Mouse (Mus musculus): ENCODE data around the gene Acp1.

Acp1 gene

GRCm38 (mm10) chr12:30911261-30912047 lies at the start of gene Acp1, which contains the start of gene Sh3yl1:
Gene Acp1, minus strand, starts transcription at chr12:30911589.
Gene Sh3yl1, plus strand, starts transcription at chr12:30911668.
- peak; percentile 56 for DNase-seq (ENCODE audit: extremely low read depth, low read depth)

DNA sequence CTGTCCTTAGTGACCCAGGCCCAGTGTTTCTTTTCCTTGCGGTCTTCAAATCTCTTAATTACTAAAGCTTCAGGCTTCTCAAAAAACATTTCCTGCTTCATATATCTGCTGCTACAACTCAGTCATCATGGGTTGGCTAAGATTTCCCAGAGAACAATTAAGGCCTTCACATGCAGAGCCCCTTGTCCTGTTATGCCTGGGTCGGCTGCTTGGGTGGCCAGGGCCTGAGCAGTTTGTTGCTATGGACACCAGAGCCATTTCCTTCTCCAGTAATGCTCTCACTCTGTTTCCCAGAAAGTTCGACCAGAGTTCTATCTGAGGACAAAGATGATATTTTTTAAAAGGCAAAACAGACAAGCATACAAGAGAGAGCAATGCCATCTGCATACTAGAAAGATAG lies 32.8 kb upstream of the Acp1 start:
- no peak for DNase-seq (ENCODE audit: extremely low read depth, low read depth)

DNA sequence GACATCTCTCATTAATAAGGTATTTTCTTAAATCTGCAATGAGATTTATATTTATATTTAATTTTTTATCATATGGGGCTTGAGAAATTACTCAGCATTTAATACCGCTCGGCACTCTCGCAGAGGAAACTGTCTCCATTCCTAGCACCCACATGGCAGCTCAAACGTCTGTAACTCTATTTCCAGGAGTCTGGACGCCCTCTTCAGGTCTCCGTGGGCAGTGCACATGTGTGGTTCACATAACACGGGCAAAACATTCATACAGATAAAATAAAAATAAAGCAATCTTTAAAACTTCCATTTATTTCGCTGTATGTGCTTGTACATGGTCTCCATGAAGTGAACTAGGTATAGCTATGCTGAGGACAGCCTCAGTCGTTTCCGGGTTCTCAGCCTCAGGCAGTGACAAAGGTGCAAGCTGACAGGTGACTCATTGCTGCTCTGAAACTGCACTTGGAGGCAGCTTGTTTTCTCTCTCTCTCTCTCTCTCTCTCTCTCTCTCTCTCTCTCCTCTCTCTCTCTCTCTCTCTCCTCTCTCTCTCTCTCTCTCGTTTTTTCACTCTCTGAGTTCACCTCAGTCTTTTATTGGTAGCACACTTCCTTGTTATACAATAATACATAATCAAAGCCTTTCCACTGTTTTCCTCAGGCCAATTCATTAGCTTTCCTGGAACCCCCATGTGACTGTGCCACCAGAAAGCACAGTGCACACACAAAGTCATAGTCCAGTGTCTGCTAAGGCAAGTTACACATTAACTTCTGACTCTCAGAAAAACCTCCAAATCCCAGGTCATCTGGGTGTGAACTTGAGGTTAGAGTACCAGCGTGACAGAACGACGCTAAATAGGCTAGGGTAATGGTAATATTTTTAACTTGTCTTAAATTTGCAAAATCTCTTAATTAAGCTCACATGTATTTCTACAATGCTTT lies 31.9 kb upstream of the Acp1 start:
- no peak for DNase-seq (ENCODE audit: extremely low read depth, low read depth)

GRCm38 (mm10) chr12:30936899-30937298 lies 25.5 kb upstream of the Acp1 start:
- no peak for DNase-seq (ENCODE audit: extremely low read depth, low read depth)

- DNase-seq (ENCODE audit: extremely low read depth, low read depth), result no peak
Measured at GRCm38 (mm10) chr12:30933299-30933698, 21.9 kb upstream of the Acp1 start.

GRCm38 (mm10) chr12:30928182-30928581 lies 16.8 kb upstream of the Acp1 start:
- no peak for DNase-seq (ENCODE audit: extremely low read depth, low read depth)

- DNase-seq (ENCODE audit: extremely low read depth, low read depth), result no peak
Measured at GRCm38 (mm10) chr12:30922401-30922800, 11.0 kb upstream of the Acp1 start.

GRCm38 (mm10) chr12:30912840-30913239 lies 1.5 kb upstream of the Acp1 start:
- DNase-seq (ENCODE audit: extremely low read depth, low read depth), result no peak

DNA sequence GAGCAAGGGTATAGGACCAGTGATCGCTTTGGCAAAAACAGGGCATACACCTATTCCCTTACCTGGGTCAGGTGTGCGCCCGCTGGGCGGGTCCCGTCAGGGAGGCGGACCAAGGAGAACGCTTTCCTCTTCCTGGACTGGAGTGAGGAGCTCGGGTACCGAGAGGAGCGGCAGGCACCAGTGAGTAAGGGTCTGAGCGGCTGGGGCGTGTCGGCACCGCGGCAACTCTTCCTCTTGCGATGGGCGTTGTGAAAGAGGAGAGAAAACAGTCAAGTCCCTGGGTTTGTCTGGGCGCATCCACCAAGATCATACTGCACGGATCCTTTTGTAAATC lies 626 bp upstream of the Acp1 start:
- no peak for DNase-seq (ENCODE audit: extremely low read depth, low read depth)

DNA sequence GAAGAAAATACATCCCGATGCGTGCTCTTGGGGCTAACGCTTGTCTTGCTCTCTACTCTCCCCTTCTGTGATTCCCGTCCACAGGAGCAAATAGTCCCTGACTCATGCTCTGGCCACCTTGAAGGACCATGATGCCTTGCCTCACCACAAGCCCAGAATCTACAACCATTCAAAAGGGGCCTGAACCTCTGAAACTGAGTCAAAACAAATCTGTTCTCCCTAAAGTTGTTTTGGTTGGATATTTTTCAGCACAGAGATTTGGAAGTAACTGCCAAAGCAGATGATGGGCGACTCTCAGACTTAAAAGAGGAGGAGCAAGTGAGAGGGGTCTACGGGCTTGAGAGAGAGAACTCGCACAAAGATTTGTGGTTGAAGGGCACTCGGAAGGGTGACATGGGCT lies 529 bp downstream of the Acp1 start:
- no peak for DNase-seq (ENCODE audit: extremely low read depth, low read depth)

GRCm38 (mm10) chr12:30909881-30910280 lies 1.5 kb downstream of the Acp1 start:
- no peak for DNase-seq (ENCODE audit: extremely low read depth, low read depth)

GRCm38 (mm10) chr12:30908658-30909057 lies 2.7 kb downstream of the Acp1 start:
- no peak for DNase-seq (ENCODE audit: extremely low read depth, low read depth)

- no peak for DNase-seq (ENCODE audit: extremely low read depth, low read depth)
Measured at GRCm38 (mm10) chr12:30897039-30897438, 14.3 kb downstream of the Acp1 start.

GRCm38 (mm10) chr12:30891438-30891837 lies 20.0 kb downstream of the Acp1 start:
- DNase-seq (ENCODE audit: extremely low read depth, low read depth), result no peak

DNA sequence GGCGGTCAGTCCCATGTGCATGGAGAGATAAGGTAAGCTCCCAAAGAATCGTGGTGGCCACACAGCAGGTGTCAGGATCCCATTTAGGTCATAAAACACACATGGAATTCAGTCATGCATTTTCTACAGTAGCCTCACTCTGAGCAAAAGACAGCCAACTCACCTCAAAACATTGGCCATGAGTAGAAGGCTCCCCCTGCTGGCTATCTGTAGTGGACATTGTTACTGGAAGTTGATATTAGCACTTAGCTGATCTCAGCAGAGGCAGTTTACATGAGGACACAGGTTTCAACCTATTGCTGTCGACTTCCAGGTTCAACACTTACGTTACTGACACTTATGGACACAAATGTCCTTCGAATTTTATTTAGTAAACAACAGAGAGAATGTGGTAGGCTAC lies 21.3 kb downstream of the Acp1 start:
- DNase-seq (ENCODE audit: extremely low read depth, low read depth), result no peak

DNA sequence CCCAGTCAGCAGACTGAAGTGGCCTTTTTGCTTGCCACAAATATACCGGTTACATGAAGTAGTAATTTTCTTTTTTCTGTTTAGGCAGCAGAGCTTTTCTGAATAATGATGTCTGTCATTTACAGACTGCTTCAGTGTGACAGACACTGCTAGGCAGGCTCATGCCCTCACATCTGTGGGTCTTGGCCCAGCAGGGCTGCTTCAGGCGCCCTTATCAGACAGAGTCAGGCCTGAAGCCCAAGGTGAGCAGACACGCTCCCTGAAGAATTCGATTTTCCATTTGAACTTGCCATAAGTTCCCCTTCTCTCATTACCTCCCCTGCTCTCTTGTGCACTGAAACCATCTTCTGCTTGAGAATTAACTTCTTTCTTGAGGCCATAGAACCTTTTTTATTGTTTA lies 23.4 kb downstream of the Acp1 start:
- no peak for DNase-seq (ENCODE audit: extremely low read depth, low read depth)

- DNase-seq (ENCODE audit: extremely low read depth, low read depth), result no peak
Measured at GRCm38 (mm10) chr12:30885891-30886290, 25.5 kb downstream of the Acp1 start.

DNA sequence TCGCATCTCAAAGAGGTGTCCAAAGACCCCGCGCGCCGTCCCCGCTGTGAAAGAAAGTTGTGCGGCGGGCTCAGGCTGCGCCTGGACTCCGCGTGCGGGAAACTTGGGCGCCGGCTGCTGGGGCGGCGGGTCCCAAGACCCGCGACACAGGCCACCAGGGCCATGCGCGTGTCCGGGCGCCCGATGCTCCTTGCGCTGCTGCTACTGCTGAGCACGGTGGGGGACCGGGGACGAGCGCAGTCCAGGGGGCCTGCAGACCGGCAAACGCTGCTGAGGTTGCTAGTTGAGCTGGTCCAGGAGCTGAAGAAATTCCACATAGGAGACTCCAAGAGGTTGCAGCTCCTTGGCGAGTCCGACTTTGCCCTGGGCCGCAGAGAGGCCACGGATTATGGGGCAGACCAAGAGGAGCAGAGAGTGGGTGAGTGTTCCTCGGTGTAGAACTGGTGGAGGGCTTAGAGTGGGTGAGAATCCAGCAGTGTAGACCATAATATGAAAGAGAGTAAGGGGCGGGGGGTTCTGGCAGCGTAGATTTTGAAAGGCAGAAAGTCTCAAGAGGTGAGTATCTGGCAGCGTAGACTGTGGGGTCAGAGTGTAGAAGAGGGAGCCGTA lies 26.7 kb downstream of the Acp1 start:
- no peak for DNase-seq (ENCODE audit: extremely low read depth, low read depth)

GRCm38 (mm10) chr12:30883986-30884621 lies 27.3 kb downstream of the Acp1 start, which contains the start of gene Alkal2:
Gene Alkal2, plus strand, starts transcription at chr12:30884322.
- DNase-seq (ENCODE audit: extremely low read depth, low read depth), result no peak

DNA sequence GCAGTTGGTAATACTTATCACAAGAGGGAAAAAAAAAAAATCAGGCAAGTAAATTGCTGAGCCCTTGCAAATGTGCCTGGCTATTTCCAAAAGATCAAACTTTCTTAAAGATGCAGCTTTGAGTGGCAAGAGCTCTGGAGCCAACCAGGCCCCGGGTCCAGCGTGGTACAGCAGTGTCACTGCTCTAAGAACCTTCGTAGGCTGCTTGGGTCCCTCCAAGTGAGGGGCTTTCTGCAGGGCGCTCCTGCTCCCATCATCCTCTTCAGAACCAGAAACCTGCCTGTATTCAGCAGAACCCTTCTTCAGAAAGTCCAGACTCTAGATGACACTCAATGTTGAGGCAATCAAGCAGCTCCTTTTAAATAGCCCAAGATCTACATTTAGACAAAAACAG lies 27.8 kb downstream of the Acp1 start:
- no peak for DNase-seq (ENCODE audit: extremely low read depth, low read depth)

GRCm38 (mm10) chr12:30879447-30879846 lies 31.9 kb downstream of the Acp1 start:
- DNase-seq (ENCODE audit: extremely low read depth, low read depth), result no peak

DNA sequence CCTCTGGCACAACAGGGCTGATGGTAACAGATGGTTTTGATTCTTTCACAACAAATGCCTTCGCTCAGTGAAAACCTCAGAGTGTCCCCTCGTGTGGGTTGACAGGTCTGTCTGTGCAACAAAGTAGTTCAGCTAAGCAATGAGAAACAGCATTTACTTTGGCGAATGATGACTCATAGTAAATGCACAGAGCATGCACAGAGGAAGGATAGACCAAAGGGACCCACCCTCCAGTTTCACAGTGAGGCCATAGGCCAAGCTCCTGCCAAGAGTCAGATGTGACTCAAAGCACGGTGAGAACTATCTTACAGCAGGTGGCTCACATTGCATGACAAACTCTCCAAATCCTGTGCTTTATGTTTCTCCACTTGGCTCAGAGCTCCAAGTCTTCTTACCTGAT lies 45.6 kb downstream of the Acp1 start:
- no peak for DNase-seq (ENCODE audit: extremely low read depth, low read depth)

All from MEL-GATA-1-ER (cell line).